In genomic region chr11:58904410-58904718, GRCm38 (mm10) we compare ENCODE assay signal across 8 mouse cellular contexts. TPM values are rescaled to one million over a fixed set of nuclear protein-coding genes. Genes with fewer than 3 reads are reported as not detected.
DNase-seq lines count a peak whose midpoint lies in the region; ATAC-seq and TF ChIP-seq lines count a peak whose summit lies in the region.

No protein-coding gene starts in this region.

- peaks cover 21% of the 10 kb centered on the region for H3K36me3 ChIP-seq in heart, embryonic 12.5 days
- peaks cover 26% of the 10 kb centered on the region for H3K36me3 ChIP-seq in E14TG2a.4 (ENCODE audit: insufficient read depth, low read length)
- peaks cover 23% of the 10 kb centered on the region for H3K36me3 ChIP-seq in forebrain, embryonic 14.5 days (ENCODE audit: control insufficient read depth, insufficient read depth, low read length)
- peaks cover 28% of the 10 kb centered on the region for H3K36me3 ChIP-seq in liver, embryonic 15.5 days (replicated peaks)

- H3K27ac ChIP-seq in heart, embryonic 12.5 days (ENCODE audit: poor library complexity, severe bottlenecking), result no peak overlapping the region
- H3K27ac ChIP-seq in forebrain, embryonic 14.5 days (ENCODE audit: low read depth, low read length), result no peak overlapping the region
- H3K27ac ChIP-seq in liver, embryonic 15.5 days (replicated peaks), result peak overlapping the region; percentile 94

- H3K9ac ChIP-seq in heart, embryonic 12.5 days, result peak overlapping the region; percentile 87; the same call in 1 of the 2 replicates
- no peak overlapping the region; the same call in 1 of the 2 replicates for H3K9ac ChIP-seq in forebrain, embryonic 14.5 days (ENCODE audit: low read length)
- peak overlapping the region; percentile 71 for H3K9ac ChIP-seq in liver, embryonic 15.5 days

- ATAC-seq in heart, embryonic 12.5 days (ENCODE audit: insufficient number of reproducible peaks, low FRiP score), result peak; percentile 9; the same call in 1 of the 2 replicates
- peak; percentile 38 for ATAC-seq in forebrain, embryonic 14.5 days
- peak; percentile 1; the same call in 1 of the 2 replicates for ATAC-seq in liver, embryonic 15.5 days (ENCODE audit: insufficient read depth)

- H3K9me3 ChIP-seq in heart, embryonic 12.5 days (replicated peaks), result no peaks in the 10 kb centered on the region
- no peaks in the 10 kb centered on the region for H3K9me3 ChIP-seq in E14TG2a.4 (ENCODE audit: low read length)
- H3K9me3 ChIP-seq in forebrain, embryonic 14.5 days (replicated peaks; ENCODE audit: control insufficient read depth, low read length), result no peaks in the 10 kb centered on the region
- H3K9me3 ChIP-seq in liver, embryonic 15.5 days (replicated peaks), result no peaks in the 10 kb centered on the region

- WGBS in heart, embryonic 12.5 days, result 4% methylated on average over 8 of the region's 8 CpGs
- WGBS in forebrain, embryonic 14.5 days, result 2% methylated on average over 8 of the region's 8 CpGs
- under 1% methylated on average over 8 of the region's 8 CpGs for WGBS in liver, embryonic 15.5 days (ENCODE audit: insufficient replicate concordance)

- H3K27me3 ChIP-seq in heart, embryonic 12.5 days (replicated peaks), result no peaks in the 10 kb centered on the region
- peaks cover 4% of the 10 kb centered on the region; the same call in 1 of the 2 replicates for H3K27me3 ChIP-seq in E14TG2a.4 (ENCODE audit: insufficient read depth, low read length)
- no peaks in the 10 kb centered on the region for H3K27me3 ChIP-seq in forebrain, embryonic 14.5 days (replicated peaks; ENCODE audit: control insufficient read depth, insufficient read depth, low read length)
- H3K27me3 ChIP-seq in liver, embryonic 15.5 days, result no peaks in the 10 kb centered on the region

- no peak for TF ChIP-seq CTCF in E14TG2a.4 (conservative IDR thresholded peaks at IDR 0.05; ENCODE audit: low read length)

- intact Hi-C loops in heart, postnatal 36 days (cut with DNase I), result no loop called here

- H3K4me2 ChIP-seq in heart, embryonic 12.5 days, result peak overlapping the region; percentile 82
- peak overlapping the region; percentile 85 for H3K4me2 ChIP-seq in forebrain, embryonic 14.5 days (ENCODE audit: low read length)
- peak overlapping the region; percentile 80 for H3K4me2 ChIP-seq in liver, embryonic 15.5 days

- H3K4me3 ChIP-seq in heart, embryonic 12.5 days, result peak overlapping the region; percentile 84
- H3K4me3 ChIP-seq in E14TG2a.4 (replicated peaks; ENCODE audit: low read length), result peak overlapping the region; percentile 87
- H3K4me3 ChIP-seq in forebrain, embryonic 14.5 days (ENCODE audit: low read depth, low read length), result peak overlapping the region; percentile 78
- H3K4me3 ChIP-seq in liver, embryonic 15.5 days (replicated peaks), result peak overlapping the region; percentile 81

- no peak for DNase-seq in heart, postnatal 36 days
- DNase-seq in forebrain, embryonic 14.5 days (ENCODE audit: low spot score), result no peak
- no peak for DNase-seq in spleen, postnatal 14 days (ENCODE audit: low spot score in 2 of 2)
- DNase-seq in c-Kit-positive CD71-positive TER-119-positive erythroid progenitor cells, embryonic 14.5 days (ENCODE audit: low spot score), result no peak
- no peak for DNase-seq in spleen, adult 18-20 months

- H3K4me1 ChIP-seq in heart, embryonic 12.5 days (replicated peaks), result peaks cover 8% of the 10 kb centered on the region
- peaks cover 16% of the 10 kb centered on the region for H3K4me1 ChIP-seq in E14TG2a.4 (replicated peaks; ENCODE audit: low read depth, low read length)
- H3K4me1 ChIP-seq in forebrain, embryonic 14.5 days (ENCODE audit: control insufficient read depth, insufficient read depth, low read length), result peaks cover 7% of the 10 kb centered on the region
- H3K4me1 ChIP-seq in liver, embryonic 15.5 days (replicated peaks), result peaks cover 44% of the 10 kb centered on the region

RNA-seq across cellular contexts. Expression of gene Zfp39, which starts 0.3 kb away (rescaled TPM):
- 4.4 and 5.1 TPM in 2 replicates for polyA plus RNA-seq in heart, embryonic 12.5 days (2016; fragmentation: Nextera tagmentation; extraction: Ambion mirVana)
- 1 to 10 TPM; 3.4 to 3.7 TPM for total RNA-seq in heart, postnatal 36 days (2021)
- 5.5 and 6.7 TPM in 2 replicates for polyA plus RNA-seq in forebrain, embryonic 14.5 days (2014; fragmentation: Nextera tagmentation; extraction: Ambion mirVana)
- 4.8 and 5.2 TPM in 2 replicates for polyA plus RNA-seq in liver, embryonic 15.5 days (2015; fragmentation: Nextera tagmentation; extraction: Ambion mirVana)

RNA-seq across cellular contexts. Expression of gene Btnl10, which starts 13.3 kb away (rescaled TPM):
- 0.11 and 0.13 TPM in 2 replicates for polyA plus RNA-seq in heart, embryonic 12.5 days (2016; fragmentation: Nextera tagmentation; extraction: Ambion mirVana)
- total RNA-seq in heart, postnatal 36 days (2021), result not detected
- not detected in 2 replicates for polyA plus RNA-seq in forebrain, embryonic 14.5 days (2014; fragmentation: Nextera tagmentation; extraction: Ambion mirVana)
- polyA plus RNA-seq in liver, embryonic 15.5 days (2015; fragmentation: Nextera tagmentation; extraction: Ambion mirVana), result 14.3 and 16.4 TPM in 2 replicates

RNA-seq across cellular contexts. Expression of gene Rnf187, which starts 34.4 kb away (rescaled TPM):
- polyA plus RNA-seq in heart, embryonic 12.5 days (2016; fragmentation: Nextera tagmentation; extraction: Ambion mirVana), result 208 and 213 TPM in 2 replicates
- 100 to 1,000 TPM; 160 to 167 TPM for total RNA-seq in heart, postnatal 36 days (2021)
- 457 and 463 TPM in 2 replicates for polyA plus RNA-seq in forebrain, embryonic 14.5 days (2014; fragmentation: Nextera tagmentation; extraction: Ambion mirVana)
- 111 and 117 TPM in 2 replicates for polyA plus RNA-seq in liver, embryonic 15.5 days (2015; fragmentation: Nextera tagmentation; extraction: Ambion mirVana)

RNA-seq across cellular contexts. Expression of gene 2810021J22Rik, which starts 37.3 kb away (rescaled TPM):
- polyA plus RNA-seq in heart, embryonic 12.5 days (2016; fragmentation: Nextera tagmentation; extraction: Ambion mirVana), result 3.6 and 4.8 TPM in 2 replicates
- 1 to 10 TPM; 1.6 to 2.0 TPM for total RNA-seq in heart, postnatal 36 days (2021)
- 11.9 and 13.4 TPM in 2 replicates for polyA plus RNA-seq in forebrain, embryonic 14.5 days (2014; fragmentation: Nextera tagmentation; extraction: Ambion mirVana)
- 2.3 and 2.5 TPM in 2 replicates for polyA plus RNA-seq in liver, embryonic 15.5 days (2015; fragmentation: Nextera tagmentation; extraction: Ambion mirVana)

RNA-seq across cellular contexts. Expression of gene Hist3h2ba, which starts 44.4 kb away (rescaled TPM):
- 8.5 and 11.6 TPM in 2 replicates for polyA plus RNA-seq in heart, embryonic 12.5 days (2016; fragmentation: Nextera tagmentation; extraction: Ambion mirVana)
- total RNA-seq in heart, postnatal 36 days (2021), result 1 to 10 TPM; 2.2 to 2.5 TPM
- polyA plus RNA-seq in forebrain, embryonic 14.5 days (2014; fragmentation: Nextera tagmentation; extraction: Ambion mirVana), result 279 and 359 TPM in 2 replicates
- polyA plus RNA-seq in liver, embryonic 15.5 days (2015; fragmentation: Nextera tagmentation; extraction: Ambion mirVana), result 9.2 and 9.6 TPM in 2 replicates

Comparison
In these comparisons a context has a peak if more than half of its experiments do, and no peak if none do; other contexts are left out.
1. RNA of gene Btnl10, which starts 13.3 kb away (polyA plus RNA-seq): 14.3 to 16.4 TPM in liver, embryonic 15.5 days; 0.11 to 0.13 TPM in heart, embryonic 12.5 days and not detected in forebrain, embryonic 14.5 days; every median in the first group is over 10 times any median in the second.
2. Peak in every context shown above with its lines, with median percentiles within 50 percentile points of each other: ATAC-seq, H3K4me2 ChIP-seq and H3K4me3 ChIP-seq.